Mouse (Mus musculus) spleen, postnatal 0 days (tissue): ENCODE data around the gene Nadk2. TPM values are rescaled to one million over a fixed set of nuclear protein-coding genes. Genes with fewer than 3 reads are reported as not detected.

ENCODE experiments used
- polyA plus RNA-seq: library from polyadenylated mRNA; unstranded; fragments of >200 nt; fragmentation: Nextera tagmentation; extraction: Ambion mirVana; gene quantifications from 2 replicates; pipeline ENCODE4 v1.2.1, GENCODE M21; 2015

Nadk2 gene
- 63.5 and 65.8 TPM in 2 replicates for polyA plus RNA-seq

GRCm38 (mm10) chr15:9070912-9071555, at the start of gene Nadk2:
Gene Nadk2, plus strand, starts transcription at chr15:9071260.

GRCm38 (mm10) chr15:9140252-9140680, 69.2 kb downstream of the Nadk2 start, which contains the start of gene Lmbrd2:
Gene Lmbrd2, plus strand, starts transcription at chr15:9140550.

GRCm38 (mm10) chr15:9155325-9155724, 84.3 kb downstream of the Nadk2 start, which contains the start of gene Skp2:
Gene Skp2, minus strand, starts transcription at chr15:9155425.

Other genes with a start within 250 kb of the Nadk2 start
- 0.10 and 0.11 TPM in 2 replicates for gene Ranbp3l, start 103.3 kb upstream of the Nadk2 start, polyA plus RNA-seq
- gene Lmbrd2, start 69.3 kb downstream of the Nadk2 start, polyA plus RNA-seq = 1.3 and 2.6 TPM in 2 replicates
- 17.0 and 17.3 TPM in 2 replicates for gene Skp2, start 84.2 kb downstream of the Nadk2 start, polyA plus RNA-seq
- not detected in 2 replicates for gene Ugt3a1, start 205.6 kb downstream of the Nadk2 start, polyA plus RNA-seq